ENCODE assay signal across 23 mouse cellular contexts in the genomic region with DNA sequence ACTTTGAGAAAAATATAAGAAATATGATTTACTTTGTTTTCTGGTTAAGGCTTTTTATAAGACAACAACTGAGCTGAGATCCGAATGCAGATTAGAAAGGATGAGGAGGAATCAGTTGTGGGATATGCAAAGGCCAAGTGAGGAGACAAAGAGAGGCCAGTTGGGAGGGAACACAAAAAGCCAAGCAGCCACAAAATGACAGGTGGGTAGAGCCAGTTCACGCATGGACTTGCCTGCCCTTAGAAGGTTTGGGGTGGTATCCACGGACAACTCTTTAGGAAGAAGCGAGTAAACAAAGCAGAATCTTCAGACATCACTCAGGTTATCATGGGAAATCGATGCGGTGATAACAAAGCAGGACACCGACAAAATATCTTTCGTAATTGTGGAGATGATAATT.
"Had no signal": no experiment of that assay in that cellular context is flagged by ENCODE, and none has a peak within 500 bp of the region (broad histone marks: within the 10 kb centered on the region; RNA-seq: fewer than 3 reads in every experiment).

No protein-coding gene starts in this region.

- H3K4me2 ChIP-seq: hindbrain, embryonic 12.5 days; hindbrain, embryonic 14.5 days; intestine, embryonic 15.5 days; limb, embryonic 13.5 days; limb, embryonic 15.5 days; liver, embryonic 12.5 days had no signal

- H3K9me3 ChIP-seq: hindbrain, embryonic 10.5 days; hindbrain, embryonic 12.5 days; intestine, embryonic 15.5 days; limb, embryonic 13.5 days; limb, embryonic 15.5 days; liver, embryonic 12.5 days had no signal

- DNase-seq: gastrocnemius, adult 2 months; gastrocnemius, postnatal 10 days; gastrocnemius, postnatal 25 days; heart, postnatal 36 days; kidney, adult 18-20 months; kidney, adult 8-10 months; kidney, postnatal 10 days; kidney, postnatal 25 days; kidney, postnatal 4 days; left cerebral cortex, postnatal 4 days had no signal

- H3K27ac ChIP-seq: gastrocnemius, adult 2 months; hindbrain, embryonic 10.5 days; hindbrain, embryonic 12.5 days; hindbrain, embryonic 14.5 days; intestine, embryonic 15.5 days; layer of hippocampus, adult 2 months; limb, embryonic 13.5 days; limb, embryonic 15.5 days; liver, embryonic 12.5 days; liver, embryonic 14.5 days had no signal

- H3K27me3 ChIP-seq: hindbrain, embryonic 12.5 days; intestine, embryonic 15.5 days; limb, embryonic 13.5 days; limb, embryonic 15.5 days; liver, embryonic 12.5 days had no signal

- H3K4me3 ChIP-seq: gastrocnemius, adult 2 months; hindbrain, embryonic 10.5 days; hindbrain, embryonic 12.5 days; intestine, embryonic 15.5 days; layer of hippocampus, adult 2 months; limb, embryonic 13.5 days; limb, embryonic 15.5 days; liver, embryonic 12.5 days had no signal

- H3K9ac ChIP-seq: hindbrain, embryonic 12.5 days; hindbrain, embryonic 14.5 days; intestine, embryonic 15.5 days; limb, embryonic 13.5 days; limb, embryonic 15.5 days; liver, embryonic 12.5 days; liver, embryonic 14.5 days had no signal

- H3K36me3 ChIP-seq: hindbrain, embryonic 10.5 days; hindbrain, embryonic 12.5 days; intestine, embryonic 15.5 days; limb, embryonic 13.5 days; limb, embryonic 15.5 days; liver, embryonic 12.5 days had no signal

- ATAC-seq: forebrain, embryonic 16.5 days; hindbrain, embryonic 16.5 days; inflammation-experienced regulatory T-cells, adult 6 months; intestine, embryonic 15.5 days; intestine, postnatal 0 days; liver, embryonic 12.5 days had no signal
